In the genomic region with DNA sequence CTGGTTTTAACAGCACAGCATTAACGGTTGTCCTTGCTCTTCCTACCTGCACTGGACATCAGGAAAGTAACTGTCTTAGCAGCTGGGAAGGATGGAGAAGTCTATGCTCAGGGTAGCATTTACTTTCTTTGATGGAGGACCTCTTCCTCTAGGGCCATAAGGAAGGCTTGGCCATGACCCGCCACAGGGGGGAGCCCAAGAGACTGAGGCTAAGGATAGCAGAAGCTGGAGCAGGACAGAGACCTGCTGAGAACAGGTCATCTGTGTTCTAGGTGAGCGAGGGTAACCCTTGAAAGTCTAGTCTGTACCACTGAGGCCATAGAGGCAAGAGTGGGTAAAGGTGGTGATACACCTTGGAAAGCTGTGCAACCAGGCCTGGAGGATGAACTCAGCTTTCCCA, we compare ENCODE assay signal across 9 mouse cellular contexts. TPM values are rescaled to one million over a fixed set of nuclear protein-coding genes. Genes with fewer than 3 reads are reported as not detected.
DNase-seq lines count a peak whose midpoint lies in the region; ATAC-seq and TF ChIP-seq lines count a peak whose summit lies in the region.
"Had no signal": no experiment of that assay in that cellular context is flagged by ENCODE, and none has a peak within 500 bp of the region (broad histone marks: within the 10 kb centered on the region; RNA-seq: fewer than 3 reads in every experiment).

No protein-coding gene starts in this region.

- CTCF ChIA-PET in Patski (lab: Charles Lee): interaction anchor here (0.5 to 3.1 kb wide), 16 partner anchors 11 to 764 kb away, joined by 3 to 22 read pairs (median 4); no protein-coding TSS in a partner anchor

- peak; percentile 43 for DNase-seq in hindbrain, embryonic 10.5 days (ENCODE audit: low spot score)
- DNase-seq in Patski (ENCODE audit: low read depth, low spot score): no peak
- peak; percentile 52 for DNase-seq in embryo, embryonic 10 days (ENCODE audit: low spot score)
- DNase-seq in kidney, postnatal 0 days (ENCODE audit: low spot score): no peak
- DNase-seq in lung, adult 2 months: peak; percentile 64
- DNase-seq in spleen, adult 2 months (ENCODE audit: low read depth in 1 of 2, low spot score in 2 of 2): peak; percentile 2 to 42

- POLR2A ChIA-PET in Patski (lab: Charles Lee): no interaction called here

- WGBS in hindbrain, embryonic 10.5 days: 54% methylated on average over 3 of the region's 3 CpGs
- WGBS in hindbrain, embryonic 12.5 days: 59% methylated on average over 3 of the region's 3 CpGs
- WGBS in kidney, postnatal 0 days: 66% methylated on average over 3 of the region's 3 CpGs
- 55% methylated on average over 3 of the region's 3 CpGs for WGBS in lung, adult 2 months
- 46% methylated on average over 3 of the region's 3 CpGs for WGBS in spleen, adult 2 months
- WGBS in neural tube, embryonic 15.5 days: 59% methylated on average over 3 of the region's 3 CpGs

- no peaks in the 10 kb centered on the region for H3K36me3 ChIP-seq in hindbrain, embryonic 10.5 days
- H3K36me3 ChIP-seq in hindbrain, embryonic 12.5 days: no peaks in the 10 kb centered on the region
- no peaks in the 10 kb centered on the region for H3K36me3 ChIP-seq in kidney, postnatal 0 days (ENCODE audit: insufficient read depth, low read length)
- H3K36me3 ChIP-seq in spleen, adult 2 months (ENCODE audit: control insufficient read depth, insufficient read depth, low read length): no peaks in the 10 kb centered on the region
- no peaks in the 10 kb centered on the region for H3K36me3 ChIP-seq in neural tube, embryonic 15.5 days

- ATAC-seq in hindbrain, embryonic 12.5 days (ENCODE audit: low FRiP score): no peak
- ATAC-seq in Patski: no peak
- no peak for ATAC-seq in kidney, postnatal 0 days (replicated peaks; ENCODE audit: low FRiP score, low read depth)
- ATAC-seq in neural tube, embryonic 15.5 days (ENCODE audit: low FRiP score): no peak

- no peak overlapping the region for H3K9ac ChIP-seq in hindbrain, embryonic 12.5 days
- H3K9ac ChIP-seq in kidney, postnatal 0 days (ENCODE audit: low read depth, low read length): no peak overlapping the region
- no peak overlapping the region for H3K9ac ChIP-seq in neural tube, embryonic 15.5 days (replicated peaks)

- no peak overlapping the region for H3K27ac ChIP-seq in hindbrain, embryonic 10.5 days
- H3K27ac ChIP-seq in hindbrain, embryonic 12.5 days: no peak overlapping the region
- no peak overlapping the region for H3K27ac ChIP-seq in kidney, postnatal 0 days
- no peak overlapping the region for H3K27ac ChIP-seq in spleen, adult 2 months (ENCODE audit: insufficient read depth, low read length)
- no peak overlapping the region for H3K27ac ChIP-seq in neural tube, embryonic 15.5 days (replicated peaks)

- H3K9me3 ChIP-seq in hindbrain, embryonic 10.5 days: 0 out of 2 replicates have a peak, but pooled peaks cover 3% of the 10 kb centered on the region
- no peaks in the 10 kb centered on the region for H3K9me3 ChIP-seq in hindbrain, embryonic 12.5 days (replicated peaks)
- H3K9me3 ChIP-seq in kidney, postnatal 0 days (replicated peaks; ENCODE audit: low read length): no peaks in the 10 kb centered on the region
- peaks cover 3% of the 10 kb centered on the region; the same call in 1 of the 2 replicates for H3K9me3 ChIP-seq in neural tube, embryonic 15.5 days (replicated peaks)

- TF ChIP-seq POLR2A in lung, adult 2 months (IDR thresholded peaks at IDR 0.05; ENCODE audit: borderline replicate concordance, extremely low read depth, low read depth, low read length): no peak
- no peak for TF ChIP-seq POLR2A in spleen, adult 2 months (IDR thresholded peaks at IDR 0.05; ENCODE audit: low read depth, low read length)

- peaks cover 21% of the 10 kb centered on the region for H3K4me1 ChIP-seq in hindbrain, embryonic 10.5 days (replicated peaks)
- 0 out of 2 replicates have a peak, but pooled peaks cover 5% of the 10 kb centered on the region for H3K4me1 ChIP-seq in hindbrain, embryonic 12.5 days
- H3K4me1 ChIP-seq in kidney, postnatal 0 days (replicated peaks; ENCODE audit: insufficient read depth, low read length): 0 out of 2 replicates have a peak, but pooled peaks cover 3% of the 10 kb centered on the region
- no peaks in the 10 kb centered on the region for H3K4me1 ChIP-seq in lung, adult 2 months (ENCODE audit: control insufficient read depth, insufficient read depth, low read length)
- H3K4me1 ChIP-seq in spleen, adult 2 months (ENCODE audit: control insufficient read depth, insufficient read depth, insufficient read length): no peaks in the 10 kb centered on the region
- peaks cover 12% of the 10 kb centered on the region for H3K4me1 ChIP-seq in neural tube, embryonic 15.5 days

- peak; percentile 80 for TF ChIP-seq CTCF in Patski (IDR thresholded peaks at IDR 0.05)
- peak; percentile 69 for TF ChIP-seq CTCF in kidney, postnatal 0 days (IDR thresholded peaks at IDR 0.05; ENCODE audit: low read depth)
- TF ChIP-seq CTCF in lung, adult 2 months (IDR thresholded peaks at IDR 0.05; ENCODE audit: insufficient read depth, low read length): peak; percentile 66
- TF ChIP-seq CTCF in spleen, adult 2 months (IDR thresholded peaks at IDR 0.05; ENCODE audit: extremely low read depth, insufficient read depth, insufficient read length, insufficient replicate concordance): peak; percentile 40; the same call in 1 of the 2 replicates

- in situ Hi-C loops in Patski (cut with MboI; ENCODE audit: low pct_unique_long_range_greater_than_20kb): loop anchor here (10.0 to 25.0 kb wide), 2 partner anchors 664 to 764 kb away; no protein-coding TSS in a partner anchor

- H3K27me3 ChIP-seq in hindbrain, embryonic 10.5 days (ENCODE audit: insufficient read depth, poor library complexity, severe bottlenecking): peaks cover 18% of the 10 kb centered on the region
- no peaks in the 10 kb centered on the region for H3K27me3 ChIP-seq in hindbrain, embryonic 12.5 days
- H3K27me3 ChIP-seq in Patski: no peaks in the 10 kb centered on the region
- no peaks in the 10 kb centered on the region for H3K27me3 ChIP-seq in kidney, postnatal 0 days (ENCODE audit: insufficient read depth, low read length)
- H3K27me3 ChIP-seq in spleen, adult 2 months (ENCODE audit: control insufficient read depth, insufficient read depth, low read length): no peaks in the 10 kb centered on the region
- H3K27me3 ChIP-seq in neural tube, embryonic 15.5 days (replicated peaks): no peaks in the 10 kb centered on the region

- H3K4me3 ChIP-seq in hindbrain, embryonic 10.5 days: no peak overlapping the region
- H3K4me3 ChIP-seq in hindbrain, embryonic 12.5 days: no peak overlapping the region
- no peak overlapping the region for H3K4me3 ChIP-seq in kidney, postnatal 0 days (replicated peaks; ENCODE audit: low read depth, low read length)
- H3K4me3 ChIP-seq in lung, adult 2 months (replicated peaks; ENCODE audit: extremely low read depth, low read depth, low read length): no peak overlapping the region
- no peak overlapping the region for H3K4me3 ChIP-seq in spleen, adult 2 months (ENCODE audit: extremely low read depth, insufficient read depth, insufficient read length)
- H3K4me3 ChIP-seq in neural tube, embryonic 15.5 days (replicated peaks): no peak overlapping the region
- H3K4me3 ChIP-seq: myocyte had no signal

- H3K4me2 ChIP-seq in hindbrain, embryonic 12.5 days (replicated peaks): no peak overlapping the region
- H3K4me2 ChIP-seq in kidney, postnatal 0 days (ENCODE audit: low read length): no peak overlapping the region
- no peak overlapping the region for H3K4me2 ChIP-seq in neural tube, embryonic 15.5 days

RNA-seq across cellular contexts. Expression of gene Tenm4, which starts 19.8 kb away (rescaled TPM):
- polyA plus RNA-seq in hindbrain, embryonic 10.5 days (2016; fragmentation: Nextera tagmentation; extraction: Ambion mirVana): 22.1 and 24.5 TPM in 2 replicates
- polyA plus RNA-seq in hindbrain, embryonic 12.5 days (2016; fragmentation: Nextera tagmentation; extraction: Ambion mirVana): 38.5 and 43.1 TPM in 2 replicates
- polyA plus RNA-seq in Patski (2021): 5.4 TPM
- polyA plus RNA-seq in kidney, postnatal 0 days (2015; fragmentation: Nextera tagmentation; extraction: Ambion mirVana): 22.6 and 23.2 TPM in 2 replicates
- 0.98 and 1.3 TPM in 2 replicates for polyA plus RNA-seq in lung, adult 2 months (2012; rRNA removed)
- 0.89 and 1.2 TPM in 2 replicates for polyA plus RNA-seq in spleen, adult 2 months (2012; rRNA removed)
- 49.7 and 52.4 TPM in 2 replicates for polyA plus RNA-seq in neural tube, embryonic 15.5 days (2015; fragmentation: Nextera tagmentation; extraction: Ambion mirVana)

Comparison
In these comparisons a context has a peak if more than half of its experiments do, and no peak if none do; other contexts are left out.
1. DNase-seq: peak in hindbrain, embryonic 10.5 days (single experiment), embryo, embryonic 10 days (single experiment), lung, adult 2 months (single experiment) and spleen, adult 2 months (2 of 2); none in Patski (single experiment) and kidney, postnatal 0 days (single experiment).
2. Peak in every context shown above with its lines, with median percentiles within 50 percentile points of each other: CTCF ChIP-seq.